Mouse (Mus musculus): ENCODE measurements around the gene Foxl1. TPM values are rescaled to one million over a fixed set of nuclear protein-coding genes. Genes with fewer than 3 reads are reported as not detected.

The Foxl1 gene
- polyA plus RNA-seq, 1 experiment from 2014 or later: not detected

DNA sequence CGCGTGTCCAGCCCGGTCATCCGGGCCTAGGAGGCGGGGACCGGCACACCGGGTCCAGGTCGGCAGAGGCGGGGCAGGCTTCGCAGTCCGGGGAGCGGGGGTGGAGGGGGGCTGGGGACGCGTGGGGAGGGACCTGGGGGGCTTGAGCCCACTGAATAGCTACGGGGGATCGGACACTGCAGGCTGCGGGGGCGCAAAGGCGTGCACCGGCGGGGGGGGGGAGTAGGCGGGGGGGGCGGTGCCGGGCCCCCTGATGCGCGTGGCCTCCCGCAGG, 43.9 kb upstream of the Foxl1 start:
- no peak for ATAC-seq (ENCODE audit: low read depth)
- H3K4me1 ChIP-seq (ENCODE audit: control insufficient read depth, insufficient read depth, low read length): 0 out of 2 replicates have a peak, but pooled peaks cover 11% of the 10 kb centered on the region

DNA sequence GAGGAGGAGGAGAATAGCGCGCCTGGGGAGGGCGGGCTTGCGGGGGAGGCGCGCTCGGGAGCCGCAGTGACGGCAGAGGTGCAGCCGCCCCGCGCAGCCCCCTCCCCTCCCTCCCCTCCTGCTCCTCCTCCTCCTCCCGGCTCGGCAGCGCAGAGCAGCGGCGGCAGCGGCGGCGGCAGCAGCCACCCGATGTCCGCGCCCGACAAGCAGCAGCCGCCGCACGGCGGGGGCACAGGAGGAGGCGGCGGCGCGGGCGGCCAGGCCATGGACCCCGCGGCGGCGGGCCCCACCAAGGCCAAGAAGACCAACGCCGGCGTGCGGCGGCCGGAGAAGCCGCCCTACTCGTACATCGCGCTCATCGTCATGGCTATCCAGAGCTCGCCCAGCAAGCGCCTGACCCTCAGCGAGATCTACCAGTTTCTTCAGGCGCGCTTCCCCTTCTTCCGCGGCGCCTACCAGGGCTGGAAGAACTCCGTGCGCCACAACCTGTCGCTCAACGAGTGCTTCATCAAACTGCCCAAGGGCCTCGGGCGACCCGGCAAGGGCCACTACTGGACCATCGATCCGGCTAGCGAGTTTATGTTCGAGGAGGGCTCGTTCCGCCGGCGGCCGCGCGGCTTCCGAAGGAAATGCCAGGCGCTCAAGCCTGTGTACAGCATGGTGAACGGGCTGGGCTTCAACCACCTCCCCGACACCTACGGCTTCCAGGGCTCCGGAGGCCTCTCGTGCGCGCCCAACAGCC, 43.4 kb upstream of the Foxl1 start, which contains the start of gene Foxf1:
TSS of gene Foxf1 (plus strand) at position 177 of the 742 bp plus-strand sequence.
- H3K4me2 ChIP-seq (ENCODE audit: low read depth, low read length): peak within 1 kb of the TSS; percentile 56
- under 1% methylated on average over 43 of the region's 83 CpGs for WGBS
- H3K4me1 ChIP-seq (ENCODE audit: control insufficient read depth, insufficient read depth, low read length): 0 out of 2 replicates have a peak, but pooled peaks cover 11% of the 10 kb centered on the region
- H3K27ac ChIP-seq (ENCODE audit: low read depth, low read length): no peak within 1 kb of the TSS
- peak within 1 kb of the TSS; percentile 29 for H3K4me3 ChIP-seq (ENCODE audit: low read depth, low read length)
- H3K9me3 ChIP-seq (ENCODE audit: control insufficient read depth, low read length): no peaks in the 10 kb centered on the region
- H3K36me3 ChIP-seq (ENCODE audit: control insufficient read depth, insufficient read depth, low read length): no peaks in the 10 kb centered on the region
- no peak within 1 kb of the TSS; the same call in 1 of the 2 replicates for H3K9ac ChIP-seq (replicated peaks; ENCODE audit: low read depth, low read length)
- peaks cover 88% of the 10 kb centered on the region for H3K27me3 ChIP-seq (ENCODE audit: control insufficient read depth, insufficient read depth, low read length)
- ATAC-seq (ENCODE audit: low read depth): no peak

More for the DNA sequence above, 43.9 kb upstream of the Foxl1 start:
- no peak overlapping the region for H3K27ac ChIP-seq (ENCODE audit: low read depth, low read length)
- H3K36me3 ChIP-seq (ENCODE audit: control insufficient read depth, insufficient read depth, low read length): no peaks in the 10 kb centered on the region
- peak overlapping the region; percentile 29 for H3K4me3 ChIP-seq (ENCODE audit: low read depth, low read length)
- no peak overlapping the region; the same call in 1 of the 2 replicates for H3K9ac ChIP-seq (replicated peaks; ENCODE audit: low read depth, low read length)
- peaks cover 86% of the 10 kb centered on the region for H3K27me3 ChIP-seq (ENCODE audit: control insufficient read depth, insufficient read depth, low read length)
- WGBS: 3% methylated on average over 12 of the region's 27 CpGs
- H3K4me2 ChIP-seq (ENCODE audit: low read depth, low read length): peak overlapping the region; percentile 56
- H3K9me3 ChIP-seq (ENCODE audit: control insufficient read depth, low read length): no peaks in the 10 kb centered on the region

DNA sequence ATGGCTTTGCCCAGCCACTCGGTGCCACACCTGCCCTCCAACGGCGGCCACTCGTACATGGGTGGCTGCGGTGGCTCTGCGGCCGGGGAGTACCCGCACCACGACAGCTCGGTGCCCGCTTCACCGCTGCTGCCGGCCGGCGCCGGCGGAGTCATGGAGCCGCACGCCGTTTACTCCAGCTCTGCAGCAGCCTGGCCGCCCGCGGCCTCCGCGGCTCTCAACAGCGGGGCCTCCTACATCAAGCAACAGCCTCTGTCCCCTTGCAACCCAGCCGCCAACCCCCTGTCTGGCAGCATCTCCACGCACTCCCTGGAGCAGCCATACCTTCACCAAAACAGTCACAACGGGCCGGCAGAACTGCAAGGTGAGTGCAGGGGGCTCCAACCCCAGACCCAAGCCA, 42.7 kb upstream of the Foxl1 start:
- Histone ChIP-seq H3K4me2 (ENCODE audit: low read depth, low read length) (no peak overlapping the region), H3K9me3 (ENCODE audit: control insufficient read depth, low read length) (no peaks in the 10 kb centered on the region), H3K27me3 (ENCODE audit: control insufficient read depth, insufficient read depth, low read length) (peaks cover 90% of the 10 kb centered on the region), H3K36me3 (ENCODE audit: control insufficient read depth, insufficient read depth, low read length) (no peaks in the 10 kb centered on the region), H3K4me3 (ENCODE audit: low read depth, low read length) (peak overlapping the region; percentile 29; the same call in 1 of the 2 replicates), H3K9ac (replicated peaks; ENCODE audit: low read depth, low read length) (no peak overlapping the region), H3K4me1 (ENCODE audit: control insufficient read depth, insufficient read depth, low read length) (0 out of 2 replicates have a peak, but pooled peaks cover 11% of the 10 kb centered on the region), H3K27ac (ENCODE audit: low read depth, low read length) (no peak overlapping the region)
- ATAC-seq (ENCODE audit: low read depth): no peak
- WGBS: 1% methylated on average over 30 of the region's 30 CpGs

DNA sequence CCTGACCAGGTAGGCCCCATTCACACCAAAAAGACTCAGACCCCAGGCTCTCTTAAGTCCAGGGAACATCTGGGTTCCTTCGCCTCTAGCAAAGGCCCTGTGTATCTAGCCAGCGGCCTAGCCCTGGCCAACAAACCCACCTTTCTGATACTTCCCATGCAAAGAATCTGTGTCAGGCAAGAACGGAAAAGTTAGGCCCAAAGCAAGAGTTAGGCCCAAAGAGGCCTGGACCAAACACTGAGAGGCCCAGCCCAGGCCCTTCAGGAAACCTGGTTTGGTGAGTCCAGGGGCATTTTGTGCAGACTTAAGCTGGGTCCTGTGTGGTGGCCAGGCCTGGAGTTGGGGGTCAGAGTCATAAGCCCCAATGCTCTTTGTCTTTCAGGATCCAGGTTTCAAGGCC, 42.2 kb upstream of the Foxl1 start:
- Histone ChIP-seq H3K27ac (ENCODE audit: low read depth, low read length) (no peak overlapping the region), H3K9me3 (ENCODE audit: control insufficient read depth, low read length) (no peaks in the 10 kb centered on the region), H3K4me3 (ENCODE audit: low read depth, low read length) (no peak overlapping the region), H3K4me2 (ENCODE audit: low read depth, low read length) (no peak overlapping the region), H3K36me3 (ENCODE audit: control insufficient read depth, insufficient read depth, low read length) (no peaks in the 10 kb centered on the region), H3K27me3 (ENCODE audit: control insufficient read depth, insufficient read depth, low read length) (peaks cover 90% of the 10 kb centered on the region), H3K4me1 (ENCODE audit: control insufficient read depth, insufficient read depth, low read length) (0 out of 2 replicates have a peak, but pooled peaks cover 11% of the 10 kb centered on the region), H3K9ac (replicated peaks; ENCODE audit: low read depth, low read length) (no peak overlapping the region)
- WGBS: 30% methylated on average over 3 of the region's 3 CpGs
- ATAC-seq (ENCODE audit: low read depth): no peak

DNA sequence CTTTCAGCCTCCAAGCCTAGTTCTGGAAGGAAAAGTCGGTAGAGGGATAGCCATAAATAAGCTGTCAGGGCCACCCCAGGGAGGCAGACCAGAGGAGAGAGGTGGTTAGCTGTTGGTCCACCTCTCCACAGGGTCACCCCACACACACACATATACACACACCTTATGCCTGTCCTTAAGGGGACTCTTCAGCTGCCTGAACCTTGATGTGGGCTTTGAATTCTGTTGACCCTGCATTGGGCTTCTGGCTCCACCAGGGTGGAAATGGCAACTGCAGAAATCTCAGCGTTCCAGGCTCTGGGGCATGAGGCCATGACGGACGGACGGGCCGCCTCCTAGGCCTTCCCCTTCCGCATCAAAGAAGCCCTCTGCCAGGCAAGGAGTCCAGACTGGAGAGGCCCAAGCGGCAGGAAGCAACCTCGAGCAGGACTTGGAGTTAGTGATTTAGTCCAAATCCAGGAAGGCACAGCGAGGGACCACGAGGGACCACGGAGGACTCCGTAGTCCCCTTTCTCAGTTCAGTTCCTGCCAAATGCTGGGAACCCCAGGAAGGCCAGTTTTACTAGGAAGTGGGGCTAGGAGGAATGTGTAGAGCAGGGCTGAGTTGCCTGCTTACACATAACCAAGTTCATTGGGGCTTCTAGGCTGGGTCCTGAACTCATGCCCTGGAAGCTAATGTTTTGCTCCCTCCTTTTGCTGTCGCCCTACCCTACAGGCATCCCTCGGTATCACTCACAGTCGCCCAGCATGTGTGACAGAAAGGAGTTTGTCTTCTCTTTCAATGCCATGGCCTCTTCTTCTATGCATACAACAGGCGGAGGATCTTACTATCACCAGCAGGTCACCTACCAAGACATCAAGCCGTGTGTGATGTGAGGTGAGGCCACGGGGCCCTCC, 41.5 kb upstream of the Foxl1 start:
- 9% methylated on average over 19 of the region's 19 CpGs for WGBS

DNA sequence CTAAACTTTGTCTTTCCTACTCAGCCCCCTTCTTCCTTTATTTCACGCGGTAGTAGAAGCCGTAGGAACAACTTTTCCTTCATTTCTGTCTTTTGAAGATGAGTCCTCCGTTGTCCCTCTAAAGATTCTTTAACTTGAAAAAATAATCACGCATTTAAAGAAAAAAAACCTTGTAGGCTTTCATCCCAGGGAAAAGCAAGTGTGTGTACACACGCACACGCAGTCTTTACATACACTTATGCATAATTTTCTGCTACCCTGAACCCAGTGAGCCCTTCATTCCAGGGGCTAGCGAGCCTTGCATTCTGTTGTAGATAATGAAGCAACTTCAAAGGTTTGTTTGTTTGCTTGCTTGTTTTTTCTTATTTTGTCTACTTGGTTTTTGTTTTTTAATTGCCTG, 39.5 kb upstream of the Foxl1 start:
- ATAC-seq (ENCODE audit: low read depth): no peak
- H3K4me2 ChIP-seq (ENCODE audit: low read depth, low read length): no peak overlapping the region
- H3K27ac ChIP-seq (ENCODE audit: low read depth, low read length): no peak overlapping the region
- no peaks in the 10 kb centered on the region for H3K36me3 ChIP-seq (ENCODE audit: control insufficient read depth, insufficient read depth, low read length)
- H3K9me3 ChIP-seq (ENCODE audit: control insufficient read depth, low read length): no peaks in the 10 kb centered on the region
- H3K9ac ChIP-seq (replicated peaks; ENCODE audit: low read depth, low read length): no peak overlapping the region
- 0 out of 2 replicates have a peak, but pooled peaks cover 11% of the 10 kb centered on the region for H3K4me1 ChIP-seq (ENCODE audit: control insufficient read depth, insufficient read depth, low read length)
- H3K4me3 ChIP-seq (ENCODE audit: low read depth, low read length): no peak overlapping the region
- H3K27me3 ChIP-seq (ENCODE audit: control insufficient read depth, insufficient read depth, low read length): peaks cover 87% of the 10 kb centered on the region
- 5% methylated on average over 8 of the region's 8 CpGs for WGBS

More for the DNA sequence above, 41.5 kb upstream of the Foxl1 start:
- Histone ChIP-seq H3K4me1 (ENCODE audit: control insufficient read depth, insufficient read depth, low read length) (0 out of 2 replicates have a peak, but pooled peaks cover 11% of the 10 kb centered on the region), H3K36me3 (ENCODE audit: control insufficient read depth, insufficient read depth, low read length) (no peaks in the 10 kb centered on the region), H3K27me3 (ENCODE audit: control insufficient read depth, insufficient read depth, low read length) (peaks cover 92% of the 10 kb centered on the region), H3K9me3 (ENCODE audit: control insufficient read depth, low read length) (no peaks in the 10 kb centered on the region), H3K9ac (replicated peaks; ENCODE audit: low read depth, low read length) (no peak overlapping the region), H3K27ac (ENCODE audit: low read depth, low read length) (no peak overlapping the region), H3K4me2 (ENCODE audit: low read depth, low read length) (no peak overlapping the region), H3K4me3 (ENCODE audit: low read depth, low read length) (no peak overlapping the region)
- no peak for ATAC-seq (ENCODE audit: low read depth)

DNA sequence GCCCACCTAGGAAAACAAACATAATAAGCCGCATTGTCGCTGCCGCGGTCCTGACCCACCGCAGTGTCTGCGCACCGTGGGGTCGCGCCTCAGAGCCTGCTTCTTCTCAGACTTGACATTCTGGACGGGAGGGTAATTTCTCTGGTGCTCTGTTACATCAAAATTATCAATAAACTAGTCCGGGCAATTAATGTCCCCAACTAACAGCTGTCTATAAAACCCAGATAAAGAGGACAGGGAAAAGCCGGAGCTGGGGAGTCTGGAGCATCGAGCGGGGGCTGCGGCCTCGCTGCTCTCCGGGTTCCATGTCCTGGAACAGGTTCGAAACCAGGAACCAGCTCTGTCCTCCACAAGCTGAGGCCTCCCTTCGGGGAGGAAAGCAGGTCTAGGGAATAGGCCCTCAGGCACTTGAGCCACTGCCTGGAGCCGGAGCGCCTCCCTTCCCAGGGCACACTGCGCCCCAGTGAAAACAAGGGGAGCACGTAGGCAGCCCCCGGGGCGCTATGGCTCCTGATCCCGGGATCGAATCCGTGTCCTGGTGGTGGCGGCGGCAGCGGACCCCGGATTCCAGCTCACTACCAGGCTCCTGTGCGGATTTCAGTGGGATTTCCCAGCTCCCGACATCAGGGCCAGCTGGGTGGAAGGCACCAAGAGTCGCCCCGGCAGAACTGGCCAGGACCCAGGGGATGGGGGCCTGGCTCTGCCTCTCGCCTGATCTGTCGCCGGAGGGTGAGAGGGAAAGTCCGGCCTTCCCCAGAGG, 38.7 kb upstream of the Foxl1 start:
- Histone ChIP-seq H3K36me3 (ENCODE audit: control insufficient read depth, insufficient read depth, low read length) (no peaks in the 10 kb centered on the region), H3K27ac (ENCODE audit: low read depth, low read length) (no peak overlapping the region), H3K9ac (replicated peaks; ENCODE audit: low read depth, low read length) (no peak overlapping the region), H3K9me3 (ENCODE audit: control insufficient read depth, low read length) (no peaks in the 10 kb centered on the region), H3K27me3 (ENCODE audit: control insufficient read depth, insufficient read depth, low read length) (peaks cover 81% of the 10 kb centered on the region), H3K4me2 (ENCODE audit: low read depth, low read length) (no peak overlapping the region), H3K4me3 (ENCODE audit: low read depth, low read length) (no peak overlapping the region), H3K4me1 (ENCODE audit: control insufficient read depth, insufficient read depth, low read length) (0 out of 2 replicates have a peak, but pooled peaks cover 5% of the 10 kb centered on the region)
- ATAC-seq (ENCODE audit: low read depth): no peak
- WGBS: 3% methylated on average over 38 of the region's 40 CpGs

DNA sequence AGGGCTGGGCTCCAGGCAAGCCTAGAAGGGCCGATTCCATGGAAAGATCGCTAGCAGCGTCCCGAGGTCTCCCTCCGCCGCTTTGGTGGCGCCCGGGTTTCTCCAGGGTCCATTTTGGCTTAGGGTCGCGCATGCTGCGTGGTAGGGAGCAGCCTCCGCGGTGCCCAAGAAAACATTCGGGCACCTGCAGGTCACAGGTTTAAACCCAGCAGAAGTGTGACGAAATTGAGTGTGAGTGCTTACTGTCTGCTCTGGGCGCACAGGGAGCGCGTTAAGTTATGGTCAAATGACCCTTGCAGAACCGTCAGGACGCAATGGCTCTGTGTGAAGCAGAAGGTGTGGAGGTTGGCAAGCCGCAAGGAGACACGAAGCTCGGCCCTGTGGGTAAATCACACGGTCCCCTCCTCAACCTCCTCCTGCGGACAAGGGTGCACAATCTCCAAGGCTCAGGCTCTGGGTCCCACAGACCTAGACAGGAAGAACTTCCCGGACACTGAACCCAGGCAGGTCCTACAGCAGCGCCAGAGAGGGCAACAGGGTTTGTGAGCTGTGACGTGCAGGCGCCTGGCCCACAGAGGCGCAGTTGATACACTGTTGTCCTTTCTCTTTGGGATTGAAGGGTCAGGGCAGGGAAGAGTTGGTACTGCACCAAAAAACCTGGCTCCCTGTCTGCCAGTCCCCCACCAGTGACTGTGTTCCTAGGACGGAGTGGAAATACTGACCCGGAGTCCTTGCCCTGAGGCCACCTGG, 37.9 kb upstream of the Foxl1 start:
- Histone ChIP-seq H3K4me1 (ENCODE audit: control insufficient read depth, insufficient read depth, low read length) (no peaks in the 10 kb centered on the region), H3K27me3 (ENCODE audit: control insufficient read depth, insufficient read depth, low read length) (peaks cover 76% of the 10 kb centered on the region), H3K4me2 (ENCODE audit: low read depth, low read length) (no peak overlapping the region), H3K9ac (replicated peaks; ENCODE audit: low read depth, low read length) (no peak overlapping the region), H3K36me3 (ENCODE audit: control insufficient read depth, insufficient read depth, low read length) (no peaks in the 10 kb centered on the region), H3K4me3 (ENCODE audit: low read depth, low read length) (no peak overlapping the region), H3K9me3 (ENCODE audit: control insufficient read depth, low read length) (no peaks in the 10 kb centered on the region), H3K27ac (ENCODE audit: low read depth, low read length) (no peak overlapping the region)
- WGBS: 5% methylated on average over 32 of the region's 32 CpGs
- no peak for ATAC-seq (ENCODE audit: low read depth)

Measured in neural tube, embryonic 14.5 days (tissue).